8 mouse cellular contexts compared by ENCODE assay signal in genomic region chr16:17890917-17891566, GRCm38 (mm10). TPM values are rescaled to one million over a fixed set of nuclear protein-coding genes. Genes with fewer than 3 reads are reported as not detected.
DNase-seq lines count a peak whose midpoint lies in the region; ATAC-seq and TF ChIP-seq lines count a peak whose summit lies in the region.

No protein-coding gene starts in this region.

- under 1% methylated on average over 44 of the region's 44 CpGs for WGBS in bone marrow, adult 2 months
- WGBS in heart, embryonic 10.5 days, result under 1% methylated on average over 44 of the region's 44 CpGs
- 0% methylated on average over 44 of the region's 44 CpGs for WGBS in kidney, embryonic 14.5 days
- WGBS in liver, adult 2 months, result 1% methylated on average over 44 of the region's 44 CpGs
- WGBS in midbrain, postnatal 0 days, result under 1% methylated on average over 43 of the region's 44 CpGs
- WGBS in stomach, embryonic 15.5 days, result under 1% methylated on average over 44 of the region's 44 CpGs

- H3K4me1 ChIP-seq in E14TG2a.4 (replicated peaks; ENCODE audit: low read depth, low read length), result peaks cover 29% of the 10 kb centered on the region
- peaks cover 2% of the 10 kb centered on the region; the same call in 1 of the 2 replicates for H3K4me1 ChIP-seq in bone marrow, adult 2 months (ENCODE audit: control insufficient read depth, insufficient read depth, low read length)
- H3K4me1 ChIP-seq in heart, embryonic 10.5 days, result peaks cover 25% of the 10 kb centered on the region
- H3K4me1 ChIP-seq in kidney, embryonic 14.5 days (ENCODE audit: control insufficient read depth, insufficient read depth, low read length), result peaks cover 11% of the 10 kb centered on the region
- peaks cover 15% of the 10 kb centered on the region for H3K4me1 ChIP-seq in liver, adult 2 months (ENCODE audit: control insufficient read depth, insufficient read depth, low read length)
- H3K4me1 ChIP-seq in midbrain, postnatal 0 days (ENCODE audit: insufficient read depth, low read length), result peaks cover 10% of the 10 kb centered on the region; the same call in 1 of the 2 replicates
- H3K4me1 ChIP-seq in stomach, embryonic 15.5 days, result peaks cover 15% of the 10 kb centered on the region

- no peaks in the 10 kb centered on the region for H3K9me3 ChIP-seq in E14TG2a.4 (ENCODE audit: low read length)
- no peaks in the 10 kb centered on the region for H3K9me3 ChIP-seq in heart, embryonic 10.5 days
- H3K9me3 ChIP-seq in kidney, embryonic 14.5 days (ENCODE audit: control insufficient read depth, low read length), result no peaks in the 10 kb centered on the region
- H3K9me3 ChIP-seq in midbrain, postnatal 0 days (ENCODE audit: low read length), result no peaks in the 10 kb centered on the region
- H3K9me3 ChIP-seq in stomach, embryonic 15.5 days, result no peaks in the 10 kb centered on the region

- TF ChIP-seq CTCF in E14TG2a.4 (conservative IDR thresholded peaks at IDR 0.05; ENCODE audit: low read length), result no peak
- TF ChIP-seq CTCF in bone marrow, adult 2 months (IDR thresholded peaks at IDR 0.05; ENCODE audit: control insufficient read depth, insufficient read depth, low read length), result no peak
- 0 out of 2 replicates have a peak, but pooled peaks have one; percentile 3 for TF ChIP-seq CTCF in liver, adult 2 months (IDR thresholded peaks at IDR 0.05; ENCODE audit: low read depth, low read length)
- TF ChIP-seq CTCF in midbrain, postnatal 0 days (IDR thresholded peaks at IDR 0.05), result no peak

- peak overlapping the region; percentile 96 for H3K9ac ChIP-seq in kidney, embryonic 14.5 days (ENCODE audit: low read depth, low read length)
- peak overlapping the region; percentile 92 for H3K9ac ChIP-seq in liver, adult 2 months (ENCODE audit: low read depth, low read length)
- peak overlapping the region; percentile 99 for H3K9ac ChIP-seq in midbrain, postnatal 0 days (replicated peaks; ENCODE audit: low read length, poor library complexity, severe bottlenecking)
- H3K9ac ChIP-seq in stomach, embryonic 15.5 days, result peak overlapping the region; percentile 98

- peak overlapping the region; percentile 92 for H3K27ac ChIP-seq in bone marrow, adult 2 months (ENCODE audit: control insufficient read depth, insufficient read depth, low read depth, low read length, poor library complexity)
- H3K27ac ChIP-seq in heart, embryonic 10.5 days, result peak overlapping the region; percentile 99
- peak overlapping the region; percentile 92 for H3K27ac ChIP-seq in kidney, embryonic 14.5 days (ENCODE audit: low read depth, low read length)
- peak overlapping the region; percentile 90 for H3K27ac ChIP-seq in liver, adult 2 months (replicated peaks; ENCODE audit: insufficient read depth, low read depth, low read length)
- peak overlapping the region; percentile 98 for H3K27ac ChIP-seq in midbrain, postnatal 0 days (ENCODE audit: low read depth, low read length)
- peak overlapping the region; percentile 97 for H3K27ac ChIP-seq in stomach, embryonic 15.5 days

- H3K79me2 ChIP-seq in liver, adult 2 months (ENCODE audit: control insufficient read depth, insufficient read depth, low read length), result peaks cover 26% of the 10 kb centered on the region; the same call in 1 of the 2 replicates

- peak; percentile 83 for ATAC-seq in erythroblast, adult 5-6 weeks (replicated peaks; ENCODE audit: low FRiP score, poor library complexity, severe bottlenecking)
- peak; percentile 80 for ATAC-seq in kidney, embryonic 14.5 days (ENCODE audit: low FRiP score, low TSS enrichment)
- ATAC-seq in midbrain, postnatal 0 days (ENCODE audit: low FRiP score), result peak; percentile 57
- ATAC-seq in stomach, embryonic 15.5 days (ENCODE audit: insufficient read depth, low FRiP score, low read depth), result peak; percentile 64

- TF ChIP-seq POLR2A in bone marrow, adult 2 months (IDR thresholded peaks at IDR 0.05; ENCODE audit: borderline replicate concordance, control insufficient read depth, low read depth, low read length), result no peak
- 0 out of 2 replicates have a peak, but pooled peaks have one; percentile 37 for TF ChIP-seq POLR2A in liver, adult 2 months (IDR thresholded peaks at IDR 0.05; ENCODE audit: extremely low read depth, insufficient read depth, low read length)

- H3K4me3 ChIP-seq in E14TG2a.4 (replicated peaks; ENCODE audit: low read length), result peak overlapping the region; percentile 93
- peak overlapping the region; percentile 94 for H3K4me3 ChIP-seq in bone marrow, adult 2 months (replicated peaks; ENCODE audit: control insufficient read depth, low read depth, low read length)
- H3K4me3 ChIP-seq in heart, embryonic 10.5 days, result peak overlapping the region; percentile 98
- peak overlapping the region; percentile 97 for H3K4me3 ChIP-seq in kidney, embryonic 14.5 days (ENCODE audit: low read length)
- peak overlapping the region; percentile 84 for H3K4me3 ChIP-seq in liver, adult 2 months (ENCODE audit: insufficient read depth, low read depth, low read length)
- H3K4me3 ChIP-seq in midbrain, postnatal 0 days (ENCODE audit: low read depth, low read length), result peak overlapping the region; percentile 99
- peak overlapping the region; percentile 99 for H3K4me3 ChIP-seq in stomach, embryonic 15.5 days (replicated peaks)

- H3K4me2 ChIP-seq in kidney, embryonic 14.5 days (replicated peaks; ENCODE audit: low read depth, low read length), result peak overlapping the region; percentile 91
- peak overlapping the region; percentile 84 for H3K4me2 ChIP-seq in midbrain, postnatal 0 days (ENCODE audit: low read depth, low read length, poor library complexity, severe bottlenecking)
- peak overlapping the region; percentile 83 for H3K4me2 ChIP-seq in stomach, embryonic 15.5 days

- H3K27me3 ChIP-seq in E14TG2a.4 (ENCODE audit: insufficient read depth, low read length), result peaks cover 9% of the 10 kb centered on the region; the same call in 1 of the 2 replicates
- H3K27me3 ChIP-seq in heart, embryonic 10.5 days (ENCODE audit: insufficient read depth, poor library complexity, severe bottlenecking), result peaks cover 3% of the 10 kb centered on the region; the same call in 1 of the 2 replicates
- no peaks in the 10 kb centered on the region for H3K27me3 ChIP-seq in kidney, embryonic 14.5 days (ENCODE audit: control insufficient read depth, insufficient read depth, low read length)
- no peaks in the 10 kb centered on the region for H3K27me3 ChIP-seq in liver, adult 2 months (ENCODE audit: control insufficient read depth, insufficient read depth, low read length)
- no peaks in the 10 kb centered on the region for H3K27me3 ChIP-seq in midbrain, postnatal 0 days (ENCODE audit: insufficient read depth, low read length)
- H3K27me3 ChIP-seq in stomach, embryonic 15.5 days (replicated peaks), result no peaks in the 10 kb centered on the region

- peaks cover 18% of the 10 kb centered on the region for H3K36me3 ChIP-seq in E14TG2a.4 (ENCODE audit: insufficient read depth, low read length)
- H3K36me3 ChIP-seq in heart, embryonic 10.5 days, result peaks cover 3% of the 10 kb centered on the region; the same call in 1 of the 2 replicates
- peaks cover 3% of the 10 kb centered on the region; the same call in 1 of the 2 replicates for H3K36me3 ChIP-seq in kidney, embryonic 14.5 days (ENCODE audit: control insufficient read depth, insufficient read depth, low read length)
- H3K36me3 ChIP-seq in liver, adult 2 months (ENCODE audit: control insufficient read depth, insufficient read depth, low read length), result no peaks in the 10 kb centered on the region
- no peaks in the 10 kb centered on the region for H3K36me3 ChIP-seq in midbrain, postnatal 0 days (ENCODE audit: insufficient read depth, low read length)
- H3K36me3 ChIP-seq in stomach, embryonic 15.5 days, result no peaks in the 10 kb centered on the region

- DNase-seq in heart, embryonic 10.5 days (ENCODE audit: low spot score), result peak; percentile 84
- DNase-seq in liver, adult 2 months (ENCODE audit: extremely low read depth, low read depth, low spot score), result peak; percentile 87
- DNase-seq in midbrain, postnatal 0 days (ENCODE audit: low spot score), result peak; percentile 86

RNA-seq across cellular contexts. Expression of gene Gm20518, which starts 0.4 kb away (rescaled TPM):
- 0.66 and 2.2 TPM in 2 replicates for polyA plus RNA-seq in bone marrow, adult 2 months (2011; ENCODE audit: insufficient read depth, insufficient read length, low replicate concordance, missing spikeins)
- total RNA-seq in erythroblast, adult 5-6 weeks (2015; ENCODE audit: low replicate concordance), result 1.0 TPM in 1 of 2 replicates, not detected in the other
- 0.68 TPM in 1 of 2 replicates, not detected in the other for total RNA-seq in erythroblast, adult 5-6 weeks (2017; ENCODE audit: low replicate concordance)
- polyA plus RNA-seq in heart, embryonic 10.5 days (2016; fragmentation: Nextera tagmentation; extraction: Ambion mirVana), result 0.22 and 0.25 TPM in 2 replicates
- polyA plus RNA-seq in kidney, embryonic 14.5 days (2014; fragmentation: Nextera tagmentation; extraction: Ambion mirVana), result 0.23 and 0.31 TPM in 2 replicates
- total RNA-seq in liver, adult 2 months (2014; rRNA removed), result 0.07 and 0.09 TPM in 2 replicates
- polyA plus RNA-seq in liver, adult 2 months (2012; rRNA removed), result 0.17 and 0.34 TPM in 2 replicates
- total RNA-seq in midbrain, postnatal 0 days (2014; rRNA removed), result 0.66 and 1.6 TPM in 2 replicates
- 0.15 and 0.25 TPM in 2 replicates for polyA plus RNA-seq in midbrain, postnatal 0 days (2015; fragmentation: Nextera tagmentation; extraction: Ambion mirVana)
- polyA plus RNA-seq in stomach, embryonic 15.5 days (2015; fragmentation: Nextera tagmentation; extraction: Ambion mirVana), result 0.26 and 0.32 TPM in 2 replicates

RNA-seq across cellular contexts. Expression of gene Tssk1, which starts 3.0 kb away (rescaled TPM):
- not detected in 2 replicates for polyA plus RNA-seq in bone marrow, adult 2 months (2011; ENCODE audit: insufficient read depth, insufficient read length, low replicate concordance, missing spikeins)
- total RNA-seq in erythroblast, adult 5-6 weeks (2015; ENCODE audit: low replicate concordance), result not detected in 2 replicates
- not detected in 2 replicates for total RNA-seq in erythroblast, adult 5-6 weeks (2017; ENCODE audit: low replicate concordance)
- not detected in 2 replicates for polyA plus RNA-seq in heart, embryonic 10.5 days (2016; fragmentation: Nextera tagmentation; extraction: Ambion mirVana)
- polyA plus RNA-seq in kidney, embryonic 14.5 days (2014; fragmentation: Nextera tagmentation; extraction: Ambion mirVana), result not detected in 2 replicates
- total RNA-seq in liver, adult 2 months (2014; rRNA removed), result 0.09 and 0.20 TPM in 2 replicates
- polyA plus RNA-seq in liver, adult 2 months (2012; rRNA removed), result 0.04 and 0.06 TPM in 2 replicates
- total RNA-seq in midbrain, postnatal 0 days (2014; rRNA removed), result not detected in 2 replicates
- 0.07 TPM in 1 of 2 replicates, not detected in the other for polyA plus RNA-seq in midbrain, postnatal 0 days (2015; fragmentation: Nextera tagmentation; extraction: Ambion mirVana)
- polyA plus RNA-seq in stomach, embryonic 15.5 days (2015; fragmentation: Nextera tagmentation; extraction: Ambion mirVana), result not detected in 2 replicates

RNA-seq across cellular contexts. Expression of gene Dgcr2, which starts 7.3 kb away (rescaled TPM):
- 7.7 and 22.4 TPM in 2 replicates for polyA plus RNA-seq in bone marrow, adult 2 months (2011; ENCODE audit: insufficient read depth, insufficient read length, low replicate concordance, missing spikeins)
- total RNA-seq in erythroblast, adult 5-6 weeks (2015; ENCODE audit: low replicate concordance), result 2.1 and 26.1 TPM in 2 replicates
- 11.6 and 13.8 TPM in 2 replicates for total RNA-seq in erythroblast, adult 5-6 weeks (2017; ENCODE audit: low replicate concordance)
- 63.7 and 69.6 TPM in 2 replicates for polyA plus RNA-seq in heart, embryonic 10.5 days (2016; fragmentation: Nextera tagmentation; extraction: Ambion mirVana)
- 73.0 and 91.7 TPM in 2 replicates for polyA plus RNA-seq in kidney, embryonic 14.5 days (2014; fragmentation: Nextera tagmentation; extraction: Ambion mirVana)
- 31.6 and 44.7 TPM in 2 replicates for total RNA-seq in liver, adult 2 months (2014; rRNA removed)
- 82.2 and 97.1 TPM in 2 replicates for polyA plus RNA-seq in liver, adult 2 months (2012; rRNA removed)
- 161 and 178 TPM in 2 replicates for total RNA-seq in midbrain, postnatal 0 days (2014; rRNA removed)
- polyA plus RNA-seq in midbrain, postnatal 0 days (2015; fragmentation: Nextera tagmentation; extraction: Ambion mirVana), result 94.0 and 95.9 TPM in 2 replicates
- polyA plus RNA-seq in stomach, embryonic 15.5 days (2015; fragmentation: Nextera tagmentation; extraction: Ambion mirVana), result 74.6 and 80.5 TPM in 2 replicates

RNA-seq across cellular contexts. Expression of gene Tssk2, which starts 7.4 kb away (rescaled TPM):
- not detected in 2 replicates for polyA plus RNA-seq in bone marrow, adult 2 months (2011; ENCODE audit: insufficient read depth, insufficient read length, low replicate concordance, missing spikeins)
- total RNA-seq in erythroblast, adult 5-6 weeks (2015; ENCODE audit: low replicate concordance), result not detected in 2 replicates
- not detected in 2 replicates for total RNA-seq in erythroblast, adult 5-6 weeks (2017; ENCODE audit: low replicate concordance)
- not detected in 2 replicates for polyA plus RNA-seq in heart, embryonic 10.5 days (2016; fragmentation: Nextera tagmentation; extraction: Ambion mirVana)
- not detected in 2 replicates for polyA plus RNA-seq in kidney, embryonic 14.5 days (2014; fragmentation: Nextera tagmentation; extraction: Ambion mirVana)
- not detected in 2 replicates for total RNA-seq in liver, adult 2 months (2014; rRNA removed)
- not detected in 2 replicates for polyA plus RNA-seq in liver, adult 2 months (2012; rRNA removed)
- total RNA-seq in midbrain, postnatal 0 days (2014; rRNA removed), result not detected in 2 replicates
- polyA plus RNA-seq in midbrain, postnatal 0 days (2015; fragmentation: Nextera tagmentation; extraction: Ambion mirVana), result not detected in 2 replicates
- polyA plus RNA-seq in stomach, embryonic 15.5 days (2015; fragmentation: Nextera tagmentation; extraction: Ambion mirVana), result 0.09 TPM in 1 of 2 replicates, not detected in the other

RNA-seq across cellular contexts. Expression of gene Ess2, which starts 20.1 kb away (rescaled TPM):
- polyA plus RNA-seq in bone marrow, adult 2 months (2011; ENCODE audit: insufficient read depth, insufficient read length, low replicate concordance, missing spikeins), result 14.2 and 19.2 TPM in 2 replicates
- total RNA-seq in erythroblast, adult 5-6 weeks (2015; ENCODE audit: low replicate concordance), result 1.7 TPM in 1 of 2 replicates, not detected in the other
- 6.0 and 8.4 TPM in 2 replicates for total RNA-seq in erythroblast, adult 5-6 weeks (2017; ENCODE audit: low replicate concordance)
- 39.7 and 39.9 TPM in 2 replicates for polyA plus RNA-seq in heart, embryonic 10.5 days (2016; fragmentation: Nextera tagmentation; extraction: Ambion mirVana)
- polyA plus RNA-seq in kidney, embryonic 14.5 days (2014; fragmentation: Nextera tagmentation; extraction: Ambion mirVana), result 28.5 and 38.5 TPM in 2 replicates
- 3.4 and 3.9 TPM in 2 replicates for total RNA-seq in liver, adult 2 months (2014; rRNA removed)
- polyA plus RNA-seq in liver, adult 2 months (2012; rRNA removed), result 6.0 and 8.7 TPM in 2 replicates
- total RNA-seq in midbrain, postnatal 0 days (2014; rRNA removed), result 40.4 and 52.2 TPM in 2 replicates
- polyA plus RNA-seq in midbrain, postnatal 0 days (2015; fragmentation: Nextera tagmentation; extraction: Ambion mirVana), result 41.3 and 43.4 TPM in 2 replicates
- 31.7 and 35.5 TPM in 2 replicates for polyA plus RNA-seq in stomach, embryonic 15.5 days (2015; fragmentation: Nextera tagmentation; extraction: Ambion mirVana)

Comparison
In these comparisons a context has a peak if more than half of its experiments do, and no peak if none do; other contexts are left out.
1. Peak in every context shown above with its lines: DNase-seq, ATAC-seq, H3K4me3 ChIP-seq and H3K27ac ChIP-seq.